ENCODE assay signal across 10 mouse cellular contexts in genomic region chr7:133669071-133669470, GRCm38 (mm10). TPM values are rescaled to one million over a fixed set of nuclear protein-coding genes. Genes with fewer than 3 reads are reported as not detected.
DNase-seq lines count a peak whose midpoint lies in the region; ATAC-seq and TF ChIP-seq lines count a peak whose summit lies in the region.
"Had no signal": no experiment of that assay in that cellular context is flagged by ENCODE, and none has a peak within 500 bp of the region (broad histone marks: within the 10 kb centered on the region; RNA-seq: fewer than 3 reads in every experiment).

No protein-coding gene starts in this region.

- POLR2A ChIA-PET in Patski (lab: Charles Lee) = no interaction called here

- CTCF ChIA-PET in Patski (lab: Charles Lee) = interaction anchor here (0.6 to 2.8 kb wide), 8 partner anchors 10 to 32 kb away, joined by 4 to 8 read pairs (median 4); partner anchors contain the start of gene Edrf1

- in situ Hi-C loops in Patski (cut with MboI; ENCODE audit: low pct_unique_long_range_greater_than_20kb) = loop anchor here (25.0 kb wide), 1 partner anchor 1818 kb away; no protein-coding TSS in a partner anchor

- WGBS in kidney, adult 2 months = 89% methylated on average over 1 of the region's 1 CpGs
- WGBS in kidney, embryonic 14.5 days = 92% methylated on average over 1 of the region's 1 CpGs
- 92% methylated on average over 1 of the region's 1 CpGs for WGBS in spleen, adult 2 months
- 88% methylated on average over 1 of the region's 1 CpGs for WGBS in stomach, postnatal 0 days

- no peak overlapping the region for H3K4me3 ChIP-seq in kidney, adult 2 months (ENCODE audit: insufficient read depth, low read depth, low read length)
- no peak overlapping the region for H3K4me3 ChIP-seq in kidney, embryonic 14.5 days (ENCODE audit: low read length)
- no peak overlapping the region for H3K4me3 ChIP-seq in spleen, adult 2 months (ENCODE audit: extremely low read depth, insufficient read depth, insufficient read length)
- H3K4me3 ChIP-seq in stomach, postnatal 0 days (ENCODE audit: low read depth, low read length) = no peak overlapping the region
- H3K4me3 ChIP-seq: embryonic facial prominence, embryonic 13.5 days; midbrain, embryonic 12.5 days had no signal

- no peaks in the 10 kb centered on the region for H3K9me3 ChIP-seq in kidney, embryonic 14.5 days (ENCODE audit: control insufficient read depth, low read length)
- no peaks in the 10 kb centered on the region for H3K9me3 ChIP-seq in stomach, postnatal 0 days (ENCODE audit: control insufficient read depth, low read length)
- H3K9me3 ChIP-seq: embryonic facial prominence, embryonic 13.5 days; midbrain, embryonic 12.5 days had no signal

- peak; percentile 12 for DNase-seq in kidney, adult 2 months
- no peak for DNase-seq in spleen, adult 2 months (ENCODE audit: low read depth in 1 of 2, low spot score in 2 of 2)
- DNase-seq in spleen, postnatal 36 days (ENCODE audit: low spot score in 2 of 2) = no peak
- no peak for DNase-seq in Patski (ENCODE audit: low read depth, low spot score)
- DNase-seq in stomach, postnatal 0 days (ENCODE audit: low spot score) = peak; percentile 30
- DNase-seq in spleen, adult 18-20 months = no peak
- DNase-seq: adrenal gland, adult 8-10 months had no signal

- no peaks in the 10 kb centered on the region for H3K4me1 ChIP-seq in kidney, adult 2 months (ENCODE audit: control insufficient read depth, insufficient read depth, low read length)
- H3K4me1 ChIP-seq in kidney, embryonic 14.5 days (ENCODE audit: control insufficient read depth, insufficient read depth, low read length) = no peaks in the 10 kb centered on the region
- H3K4me1 ChIP-seq in spleen, adult 2 months (ENCODE audit: control insufficient read depth, insufficient read depth, insufficient read length) = no peaks in the 10 kb centered on the region
- H3K4me1 ChIP-seq in stomach, postnatal 0 days (replicated peaks; ENCODE audit: control insufficient read depth, insufficient read depth) = no peaks in the 10 kb centered on the region
- H3K4me1 ChIP-seq: embryonic facial prominence, embryonic 13.5 days; midbrain, embryonic 12.5 days had no signal

- no peak for TF ChIP-seq EP300 in stomach, postnatal 0 days (optimal IDR thresholded peaks at IDR 0.05)

- no peak overlapping the region for H3K9ac ChIP-seq in kidney, embryonic 14.5 days (ENCODE audit: low read depth, low read length)
- no peak overlapping the region for H3K9ac ChIP-seq in stomach, postnatal 0 days (ENCODE audit: low read length)
- H3K9ac ChIP-seq: embryonic facial prominence, embryonic 13.5 days; midbrain, embryonic 12.5 days had no signal

- no peak overlapping the region for H3K27ac ChIP-seq in kidney, adult 2 months (ENCODE audit: insufficient read depth, low read depth, low read length)
- H3K27ac ChIP-seq in kidney, embryonic 14.5 days (ENCODE audit: low read depth, low read length) = no peak overlapping the region
- H3K27ac ChIP-seq in spleen, adult 2 months (ENCODE audit: insufficient read depth, low read length) = no peak overlapping the region
- H3K27ac ChIP-seq in stomach, postnatal 0 days (replicated peaks) = no peak overlapping the region
- H3K27ac ChIP-seq: embryonic facial prominence, embryonic 13.5 days; midbrain, embryonic 12.5 days had no signal

- no peak for ATAC-seq in kidney, embryonic 14.5 days (ENCODE audit: low FRiP score, low TSS enrichment)
- ATAC-seq in Patski = no peak
- no peak for ATAC-seq in stomach, postnatal 0 days (ENCODE audit: low FRiP score, low TSS enrichment)

- no peak for TF ChIP-seq POLR2A in kidney, adult 2 months (IDR thresholded peaks at IDR 0.05; ENCODE audit: low read depth, low read length)
- TF ChIP-seq POLR2A in spleen, adult 2 months (IDR thresholded peaks at IDR 0.05; ENCODE audit: low read depth, low read length) = no peak

- H3K4me2 ChIP-seq in kidney, embryonic 14.5 days (replicated peaks; ENCODE audit: low read depth, low read length) = no peak overlapping the region
- H3K4me2 ChIP-seq in stomach, postnatal 0 days (replicated peaks; ENCODE audit: low read depth) = no peak overlapping the region
- H3K4me2 ChIP-seq: embryonic facial prominence, embryonic 13.5 days; midbrain, embryonic 12.5 days had no signal

- H3K27me3 ChIP-seq in kidney, adult 2 months (replicated peaks; ENCODE audit: control insufficient read depth, insufficient read depth, low read length) = no peaks in the 10 kb centered on the region
- no peaks in the 10 kb centered on the region for H3K27me3 ChIP-seq in kidney, embryonic 14.5 days (ENCODE audit: control insufficient read depth, insufficient read depth, low read length)
- H3K27me3 ChIP-seq in spleen, adult 2 months (ENCODE audit: control insufficient read depth, insufficient read depth, low read length) = no peaks in the 10 kb centered on the region
- H3K27me3 ChIP-seq in Patski = no peaks in the 10 kb centered on the region
- H3K27me3 ChIP-seq in stomach, postnatal 0 days (ENCODE audit: control insufficient read depth, insufficient read depth, low read length) = no peaks in the 10 kb centered on the region
- H3K27me3 ChIP-seq: embryonic facial prominence, embryonic 13.5 days; midbrain, embryonic 12.5 days had no signal

- TF ChIP-seq CTCF in kidney, adult 2 months (conservative IDR thresholded peaks at IDR 0.05; ENCODE audit: insufficient read depth, insufficient read length, low read depth, low read length) = no peak
- peak; percentile 3; the same call in 1 of the 2 replicates for TF ChIP-seq CTCF in spleen, adult 2 months (IDR thresholded peaks at IDR 0.05; ENCODE audit: extremely low read depth, insufficient read depth, insufficient read length, insufficient replicate concordance)
- peak; percentile 38 for TF ChIP-seq CTCF in Patski (IDR thresholded peaks at IDR 0.05)
- peak; percentile 70 for TF ChIP-seq CTCF in stomach, postnatal 0 days (IDR thresholded peaks at IDR 0.05; ENCODE audit: low read depth)

- peaks cover 18% of the 10 kb centered on the region for H3K36me3 ChIP-seq in kidney, adult 2 months (ENCODE audit: control insufficient read depth, insufficient read depth, low read length)
- H3K36me3 ChIP-seq in kidney, embryonic 14.5 days (ENCODE audit: control insufficient read depth, insufficient read depth, low read length) = peaks cover 93% of the 10 kb centered on the region
- H3K36me3 ChIP-seq in spleen, adult 2 months (ENCODE audit: control insufficient read depth, insufficient read depth, low read length) = peaks cover 57% of the 10 kb centered on the region
- H3K36me3 ChIP-seq in stomach, postnatal 0 days (ENCODE audit: control insufficient read depth, insufficient read depth, low read length) = peaks cover 30% of the 10 kb centered on the region

RNA-seq across cellular contexts. Expression of gene Mmp21, which starts 10.8 kb away (rescaled TPM):
- not detected in 2 replicates for polyA plus RNA-seq in kidney, adult 2 months (2012; rRNA removed)
- 0.24 TPM in 1 of 2 replicates, not detected in the other for polyA plus RNA-seq in kidney, embryonic 14.5 days (2014; fragmentation: Nextera tagmentation; extraction: Ambion mirVana)
- 0.07 TPM in 1 of 2 replicates, not detected in the other for polyA plus RNA-seq in spleen, adult 2 months (2012; rRNA removed)
- not detected for polyA plus RNA-seq in Patski (2021)
- polyA plus RNA-seq in stomach, postnatal 0 days (2015; fragmentation: Nextera tagmentation; extraction: Ambion mirVana) = 0.06 TPM in 1 of 2 replicates, not detected in the other
- polyA plus RNA-seq: embryonic facial prominence, embryonic 13.5 days; midbrain, embryonic 12.5 days had no signal

RNA-seq across cellular contexts. Expression of gene Edrf1, which starts 31.7 kb away (rescaled TPM):
- polyA plus RNA-seq in kidney, adult 2 months (2012; rRNA removed) = 9.0 and 12.4 TPM in 2 replicates
- 14.3 and 26.9 TPM in 2 replicates for polyA plus RNA-seq in kidney, embryonic 14.5 days (2014; fragmentation: Nextera tagmentation; extraction: Ambion mirVana)
- polyA plus RNA-seq in spleen, adult 2 months (2012; rRNA removed) = 7.7 and 10.9 TPM in 2 replicates
- 24.1 TPM for polyA plus RNA-seq in Patski (2021)
- 7.2 and 7.6 TPM in 2 replicates for polyA plus RNA-seq in stomach, postnatal 0 days (2015; fragmentation: Nextera tagmentation; extraction: Ambion mirVana)

RNA-seq across cellular contexts. Expression of gene Bccip, which starts 40.1 kb away (rescaled TPM):
- polyA plus RNA-seq in kidney, adult 2 months (2012; rRNA removed) = 37.1 and 46.6 TPM in 2 replicates
- 202 and 213 TPM in 2 replicates for polyA plus RNA-seq in kidney, embryonic 14.5 days (2014; fragmentation: Nextera tagmentation; extraction: Ambion mirVana)
- polyA plus RNA-seq in spleen, adult 2 months (2012; rRNA removed) = 12.3 and 15.2 TPM in 2 replicates
- 62.9 TPM for polyA plus RNA-seq in Patski (2021)
- polyA plus RNA-seq in stomach, postnatal 0 days (2015; fragmentation: Nextera tagmentation; extraction: Ambion mirVana) = 100 and 105 TPM in 2 replicates

RNA-seq across cellular contexts. Expression of gene Uros, which starts 40.8 kb away (rescaled TPM):
- 26.0 and 26.5 TPM in 2 replicates for polyA plus RNA-seq in kidney, adult 2 months (2012; rRNA removed)
- polyA plus RNA-seq in kidney, embryonic 14.5 days (2014; fragmentation: Nextera tagmentation; extraction: Ambion mirVana) = 28.4 and 31.4 TPM in 2 replicates
- 23.1 and 26.6 TPM in 2 replicates for polyA plus RNA-seq in spleen, adult 2 months (2012; rRNA removed)
- polyA plus RNA-seq in Patski (2021) = 24.1 TPM
- 13.3 and 13.9 TPM in 2 replicates for polyA plus RNA-seq in stomach, postnatal 0 days (2015; fragmentation: Nextera tagmentation; extraction: Ambion mirVana)

Comparison
In these comparisons a context has a peak if more than half of its experiments do, and no peak if none do; other contexts are left out.
1. DNase-seq: peak in kidney, adult 2 months (single experiment) and stomach, postnatal 0 days (single experiment); none in spleen, adult 2 months (0 of 2), spleen, postnatal 36 days (0 of 2), Patski (single experiment) and spleen, adult 18-20 months (0 of 2).